Mouse (Mus musculus) forebrain, embryonic 16.5 days (tissue): ENCODE data around the gene Rhpn2. TPM values are rescaled to one million over a fixed set of nuclear protein-coding genes. Genes with fewer than 3 reads are reported as not detected.

ENCODE experiments used
- ATAC-seq: fragments of 200-750 bp; cut with Nextera tagmentation; 2 replicates; pipeline ENCODE4 v1.8.0; 2017; ENCODE audit warnings: mild to moderate bottlenecking, moderate library complexity
- H3K27ac ChIP-seq: fragments of 300-500 bp; sonication (generic); 2 replicates; pipeline ENCODE4 v1.5.1; 2014; ENCODE audit warnings: low read length, control low read depth
- H3K27me3 ChIP-seq: fragments of 300-500 bp; sonication (generic); replicated peaks from 2 replicates; pipeline ENCODE4 v1.6.1; 2014; ENCODE audit warnings: low read length; ENCODE audit not compliant: control insufficient read depth, insufficient read depth
- H3K36me3 ChIP-seq: fragments of 300-500 bp; sonication (generic); 2 replicates; pipeline ENCODE4 v1.6.1; 2014; ENCODE audit not compliant: control insufficient read depth, insufficient read depth
- H3K4me1 ChIP-seq: fragments of 300-500 bp; sonication (generic); replicated peaks from 2 replicates; pipeline ENCODE4 v1.6.1; 2014; ENCODE audit warnings: low read length; ENCODE audit not compliant: control insufficient read depth, insufficient read depth
- H3K4me2 ChIP-seq: fragments of 300-500 bp; sonication (generic); 2 replicates; pipeline ENCODE4 v1.6.1; 2014; ENCODE audit warnings: mild to moderate bottlenecking, low read length, control low read depth
- H3K4me3 ChIP-seq: fragments of 300-500 bp; sonication (generic); replicated peaks from 2 replicates; pipeline ENCODE4 v1.5.1; 2014; ENCODE audit warnings: mild to moderate bottlenecking, low read length, control low read depth
- H3K9ac ChIP-seq: fragments of 300-500 bp; sonication (generic); replicated peaks from 2 replicates; pipeline ENCODE4 v1.6.1; 2014; ENCODE audit warnings: low read depth, low read length, control low read depth
- H3K9me3 ChIP-seq: fragments of 300-500 bp; sonication (generic); 2 replicates; pipeline ENCODE4 v1.6.1; 2016; ENCODE audit warnings: low read length; ENCODE audit not compliant: control insufficient read depth
- WGBS: fragments of 180-500 bp; shearing (Covaris S2); extraction: QIAGEN DNeasy Blood & Tissue Kit; methylation state at CpG from one replicate; pipeline ENCODE4 v1.1.7; 2014; 5-methylcytosine and 5-hydroxymethylcytosine counted together
- polyA plus RNA-seq: library from polyadenylated mRNA; unstranded; fragments of >200 nt; fragmentation: Nextera tagmentation; extraction: Ambion mirVana; gene quantifications from 2 replicates; pipeline ENCODE4 v1.2.1, GENCODE M21; 2015

The Rhpn2 gene
- polyA plus RNA-seq, 1 experiment from 2014 or later: 1.4 TPM

DNA sequence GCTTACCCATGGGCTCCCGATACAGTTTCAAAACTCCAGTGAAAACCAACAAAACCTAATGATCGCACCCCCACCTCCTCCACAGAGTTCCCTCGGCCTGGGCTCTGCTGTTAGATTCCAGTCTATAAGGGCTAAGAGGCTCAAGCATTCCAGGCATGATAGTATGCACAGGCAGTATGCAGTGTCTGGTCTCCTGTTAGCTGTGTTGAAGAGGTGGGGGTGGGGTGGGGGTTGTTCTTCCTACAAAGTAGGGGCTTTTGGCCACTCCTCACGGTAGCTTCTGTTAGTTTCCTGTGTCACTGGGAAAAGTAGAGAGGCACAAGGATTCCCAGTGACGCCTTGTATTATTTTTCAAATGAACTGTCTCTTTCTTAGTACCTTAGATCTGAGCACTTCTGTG, 28.3 kb downstream of the Rhpn2 start:
- H3K9me3 ChIP-seq: no peaks in the 10 kb centered on the region
- H3K4me2 ChIP-seq: no peak overlapping the region
- H3K36me3 ChIP-seq: no peaks in the 10 kb centered on the region
- 77% methylated on average over 5 of the region's 5 CpGs for WGBS
- H3K27me3 ChIP-seq: no peaks in the 10 kb centered on the region
- H3K27ac ChIP-seq: no peak overlapping the region
- ATAC-seq: no peak
- H3K4me3 ChIP-seq: no peak overlapping the region
- no peak overlapping the region for H3K9ac ChIP-seq
- H3K4me1 ChIP-seq: no peaks in the 10 kb centered on the region

DNA sequence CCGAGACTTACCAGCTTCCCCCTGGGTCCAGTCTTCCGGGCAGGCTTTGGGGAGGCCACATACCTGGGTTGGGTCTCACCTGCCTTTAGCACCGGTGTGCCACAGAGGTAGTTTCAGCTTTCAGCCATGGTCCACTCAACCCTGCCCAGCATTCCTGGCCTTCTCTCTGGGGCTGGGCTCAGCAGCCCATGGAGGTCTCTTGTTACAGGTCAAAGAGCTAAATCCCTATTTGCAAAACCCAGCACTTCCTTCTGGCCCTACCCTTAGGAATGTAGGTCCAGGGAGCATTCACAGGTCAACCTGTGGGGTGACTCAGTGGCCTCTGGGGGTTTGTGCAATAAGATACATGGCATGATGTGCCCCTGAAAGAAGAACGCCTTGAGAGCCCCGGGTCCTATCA, 28.9 kb downstream of the Rhpn2 start:
- H3K4me2 ChIP-seq: no peak overlapping the region
- H3K27ac ChIP-seq: no peak overlapping the region
- H3K4me3 ChIP-seq: no peak overlapping the region
- no peak for ATAC-seq
- no peaks in the 10 kb centered on the region for H3K4me1 ChIP-seq
- H3K27me3 ChIP-seq: no peaks in the 10 kb centered on the region
- no peaks in the 10 kb centered on the region for H3K9me3 ChIP-seq
- WGBS: 80% methylated on average over 5 of the region's 5 CpGs
- no peaks in the 10 kb centered on the region for H3K36me3 ChIP-seq
- H3K9ac ChIP-seq: no peak overlapping the region

DNA sequence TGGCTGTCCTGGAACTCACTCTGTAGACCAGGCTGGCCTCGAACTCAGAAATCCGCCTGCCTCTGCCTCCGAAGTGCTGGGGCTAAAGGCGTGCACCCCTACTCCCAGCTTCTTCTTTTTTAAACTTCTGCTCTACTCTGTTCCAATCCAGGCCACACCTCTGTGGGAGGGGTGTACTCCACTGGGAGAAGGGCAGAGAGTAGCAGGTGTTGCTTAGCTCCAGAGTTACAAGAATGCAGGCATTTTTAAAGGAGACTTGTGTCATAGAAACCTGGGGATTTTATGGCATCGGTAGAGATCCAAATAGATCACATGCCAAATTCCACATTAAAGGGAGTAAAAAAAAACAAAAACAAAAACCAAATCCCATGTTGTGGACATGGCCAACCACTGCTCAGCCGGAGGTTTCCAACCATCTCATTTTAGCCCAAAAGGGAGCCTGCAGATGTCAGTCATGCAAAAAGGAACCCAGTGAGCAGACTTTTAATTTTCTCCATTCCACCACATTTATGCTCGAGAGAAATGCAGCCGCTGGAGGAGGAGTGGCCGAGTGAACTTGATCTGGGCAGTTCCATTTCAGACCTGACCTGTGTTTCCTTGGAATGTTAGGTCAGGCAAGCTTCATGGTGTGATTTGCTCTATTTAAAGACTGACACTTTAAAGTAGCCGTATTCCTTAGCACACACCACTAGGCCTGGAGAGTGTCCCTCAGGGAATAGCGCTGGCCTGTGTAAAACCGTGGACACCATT, 31.4 kb downstream of the Rhpn2 start:
- no peak for ATAC-seq
- no peaks in the 10 kb centered on the region for H3K27me3 ChIP-seq
- H3K4me3 ChIP-seq: no peak overlapping the region
- peaks cover 2% of the 10 kb centered on the region; the same call in 1 of the 2 replicates for H3K9me3 ChIP-seq
- H3K27ac ChIP-seq: no peak overlapping the region
- WGBS: 83% methylated on average over 12 of the region's 12 CpGs
- no peak overlapping the region for H3K9ac ChIP-seq
- H3K4me1 ChIP-seq: no peaks in the 10 kb centered on the region
- H3K4me2 ChIP-seq: no peak overlapping the region
- no peaks in the 10 kb centered on the region for H3K36me3 ChIP-seq

DNA sequence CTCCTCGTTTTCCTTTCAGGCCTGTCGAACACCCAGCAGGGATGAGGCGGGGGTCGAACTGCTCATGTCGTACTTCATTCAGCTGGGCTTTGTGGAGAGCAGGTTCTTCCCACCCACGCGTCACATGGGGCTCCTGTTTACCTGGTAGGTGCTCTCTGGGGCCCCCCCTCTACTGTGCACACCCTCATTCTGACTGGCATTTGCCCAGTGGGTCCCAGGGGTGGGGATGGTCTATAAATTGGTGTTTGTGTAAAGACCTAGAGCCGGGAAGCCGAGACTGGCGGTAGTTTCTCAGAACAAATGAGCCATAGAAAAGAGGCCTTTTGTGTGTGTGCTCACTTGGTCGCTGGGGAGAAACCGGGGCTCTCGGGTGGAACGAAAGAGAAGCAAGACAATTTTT, 37.1 kb downstream of the Rhpn2 start:
- ATAC-seq: no peak
- Histone ChIP-seq H3K4me1 (no peaks in the 10 kb centered on the region), H3K27me3 (no peaks in the 10 kb centered on the region), H3K9me3 (peaks cover 2% of the 10 kb centered on the region; the same call in 1 of the 2 replicates), H3K36me3 (no peaks in the 10 kb centered on the region), H3K4me2 (no peak overlapping the region), H3K9ac (no peak overlapping the region), H3K4me3 (no peak overlapping the region), H3K27ac (no peak overlapping the region)
- 11% methylated on average over 14 of the region's 14 CpGs for WGBS

DNA sequence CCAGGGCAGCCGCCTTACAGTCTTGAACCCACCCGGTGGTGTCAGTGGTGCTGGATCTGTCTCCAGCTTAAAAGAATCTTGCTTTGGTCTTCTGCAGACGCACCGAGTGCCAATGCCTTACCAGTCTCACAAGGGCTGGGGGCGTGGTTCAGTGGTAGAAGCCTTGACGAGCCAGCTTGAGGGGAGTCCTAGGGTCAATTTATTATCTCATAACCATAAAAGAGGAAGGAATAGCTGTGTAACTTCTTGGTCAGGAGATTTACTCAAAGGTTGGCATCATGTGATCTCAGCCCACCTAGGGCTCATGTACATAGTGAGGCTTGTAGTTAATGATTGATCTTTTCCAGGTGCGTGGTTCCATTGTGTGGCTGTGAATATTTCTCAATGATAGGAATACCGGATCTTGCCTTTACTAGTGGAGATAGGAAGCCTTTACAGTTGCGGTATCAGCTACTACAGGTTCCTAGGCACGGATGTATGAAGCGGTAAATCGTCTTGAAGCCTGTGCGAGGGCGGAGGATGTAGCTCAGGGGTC, 38.6 kb downstream of the Rhpn2 start:
- WGBS: 94% methylated on average over 14 of the region's 14 CpGs
- Histone ChIP-seq H3K27me3 (no peaks in the 10 kb centered on the region), H3K4me3 (no peak overlapping the region), H3K4me2 (no peak overlapping the region), H3K36me3 (no peaks in the 10 kb centered on the region), H3K9ac (no peak overlapping the region), H3K9me3 (peaks cover 2% of the 10 kb centered on the region; the same call in 1 of the 2 replicates), H3K27ac (no peak overlapping the region), H3K4me1 (0 out of 2 replicates have a peak, but pooled peaks cover 2% of the 10 kb centered on the region)
- ATAC-seq: no peak

DNA sequence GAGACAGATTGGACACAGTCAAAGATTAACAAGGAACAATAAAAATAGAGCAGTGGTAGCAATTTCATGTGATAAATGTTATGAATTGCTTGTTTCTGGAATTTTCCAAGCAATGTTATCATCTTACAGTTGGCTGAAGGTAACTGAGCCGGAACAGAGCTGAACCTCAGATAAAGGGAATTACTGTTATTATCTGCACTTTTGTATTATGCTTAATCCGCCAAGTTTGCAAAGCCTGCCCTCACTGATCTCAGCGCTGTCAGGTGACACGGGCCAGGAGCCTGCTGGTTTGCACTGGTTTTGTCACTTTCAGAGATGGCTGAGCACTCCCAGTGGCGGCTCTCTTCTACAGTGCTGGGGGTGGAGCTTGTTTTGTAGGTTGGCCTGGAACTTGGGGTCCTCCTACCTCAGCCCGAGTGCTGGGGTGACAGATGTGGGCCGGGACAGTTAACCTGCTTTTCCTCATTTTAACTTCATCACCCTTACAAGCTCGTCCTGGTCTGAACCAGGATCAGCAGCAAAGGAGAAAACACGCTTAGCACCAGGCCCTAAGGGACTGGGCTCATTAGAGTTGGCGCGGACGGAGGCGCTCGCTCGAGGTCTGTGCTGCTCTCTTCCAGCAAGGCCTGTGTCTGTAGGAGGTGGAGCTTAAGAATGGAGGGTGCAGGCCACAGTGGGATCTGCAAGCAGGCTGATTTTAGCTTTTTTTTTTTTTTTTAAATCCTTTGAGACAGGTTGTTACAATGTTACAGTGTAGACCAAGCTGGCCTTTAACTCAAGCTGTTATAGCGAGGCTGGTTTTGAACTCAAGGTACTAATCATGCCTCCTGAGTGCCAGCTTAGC, 39.4 kb downstream of the Rhpn2 start:
- Histone ChIP-seq H3K4me3 (no peak overlapping the region), H3K9me3 (peaks cover 2% of the 10 kb centered on the region; the same call in 1 of the 2 replicates), H3K4me1 (0 out of 2 replicates have a peak, but pooled peaks cover 2% of the 10 kb centered on the region), H3K9ac (no peak overlapping the region), H3K4me2 (no peak overlapping the region), H3K36me3 (no peaks in the 10 kb centered on the region), H3K27ac (no peak overlapping the region), H3K27me3 (no peaks in the 10 kb centered on the region)
- 65% methylated on average over 16 of the region's 16 CpGs for WGBS
- no peak for ATAC-seq

DNA sequence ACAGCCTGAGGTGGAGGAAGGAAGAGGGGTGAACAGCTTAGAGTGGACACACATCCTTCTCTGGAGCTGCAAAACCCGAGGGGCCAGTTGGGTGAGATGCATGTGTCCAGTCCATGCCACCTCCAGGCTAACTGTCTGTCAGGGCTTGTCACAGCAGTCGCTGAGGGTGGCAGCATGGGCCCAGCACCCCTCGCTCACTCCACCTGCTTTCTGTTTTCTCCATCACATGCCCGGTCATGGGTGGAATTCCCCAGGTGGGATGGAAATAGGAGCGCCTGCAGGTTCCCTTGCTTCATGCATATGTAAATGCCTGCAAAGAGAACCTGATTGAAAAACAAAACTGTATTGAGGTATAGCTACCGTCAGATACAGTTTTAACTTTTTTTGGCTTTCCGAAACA, 40.3 kb downstream of the Rhpn2 start:
- Histone ChIP-seq H3K4me2 (no peak overlapping the region), H3K27me3 (no peaks in the 10 kb centered on the region), H3K9me3 (no peaks in the 10 kb centered on the region; the same call in 1 of the 2 replicates), H3K4me1 (0 out of 2 replicates have a peak, but pooled peaks cover 2% of the 10 kb centered on the region), H3K36me3 (no peaks in the 10 kb centered on the region), H3K4me3 (no peak overlapping the region), H3K27ac (no peak overlapping the region), H3K9ac (no peak overlapping the region)
- no peak for ATAC-seq
- 89% methylated on average over 7 of the region's 7 CpGs for WGBS

DNA sequence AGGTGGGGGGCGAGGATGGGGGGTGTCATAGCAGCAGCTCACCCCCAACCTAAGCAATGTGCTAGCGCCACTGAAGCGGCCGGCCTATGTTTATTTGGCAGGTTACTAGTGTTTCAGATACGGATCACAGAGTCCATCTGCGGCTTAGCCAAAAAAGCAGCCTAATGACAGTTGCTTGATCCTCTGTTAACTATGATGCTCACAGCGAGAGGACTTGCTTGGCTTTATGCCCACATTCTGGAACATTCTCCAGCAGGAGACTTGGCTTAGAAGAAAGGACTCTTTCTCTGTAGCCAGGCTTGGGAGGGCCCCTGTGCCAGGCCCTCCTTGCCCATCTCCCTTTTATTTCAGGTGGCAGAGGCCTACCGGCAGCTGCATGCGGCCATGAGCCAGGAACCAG, 42.7 kb downstream of the Rhpn2 start:
- no peak overlapping the region for H3K4me2 ChIP-seq
- 61% methylated on average over 9 of the region's 9 CpGs for WGBS
- H3K9ac ChIP-seq: no peak overlapping the region
- H3K27ac ChIP-seq: no peak overlapping the region
- H3K36me3 ChIP-seq: no peaks in the 10 kb centered on the region
- ATAC-seq: no peak
- H3K9me3 ChIP-seq: no peaks in the 10 kb centered on the region
- H3K4me1 ChIP-seq: 0 out of 2 replicates have a peak, but pooled peaks cover 2% of the 10 kb centered on the region
- H3K4me3 ChIP-seq: no peak overlapping the region
- no peaks in the 10 kb centered on the region for H3K27me3 ChIP-seq

DNA sequence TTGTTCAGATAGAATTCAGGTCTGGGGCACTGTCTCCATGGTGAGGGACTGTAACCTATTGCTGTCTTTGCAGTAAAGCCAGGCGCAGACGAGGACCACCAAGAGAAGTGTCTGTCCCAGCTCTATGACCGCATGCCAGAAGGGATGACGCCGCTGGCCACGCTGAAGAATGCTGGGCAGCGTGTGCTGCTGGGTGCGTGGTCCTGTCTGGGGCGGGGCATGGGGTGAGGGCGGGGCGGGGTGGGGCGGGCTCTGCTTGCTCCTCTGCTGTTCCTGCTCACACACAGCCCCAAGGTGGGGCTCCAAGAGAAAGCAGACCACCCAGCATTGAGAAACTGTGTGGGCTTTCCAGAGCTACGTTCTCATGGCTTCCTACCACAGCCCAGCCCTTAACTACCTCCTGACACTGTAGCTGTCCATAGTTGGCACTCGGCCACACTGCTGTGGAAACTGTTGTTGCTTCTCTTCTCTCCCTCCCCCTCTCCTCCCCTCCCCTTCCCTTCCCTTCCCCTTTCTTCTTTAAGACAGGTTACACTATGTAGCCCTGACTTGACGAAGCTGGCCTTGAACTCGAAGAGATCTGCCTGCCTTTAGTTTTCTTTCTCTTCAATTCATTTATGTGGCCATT, 45.6 kb downstream of the Rhpn2 start:
- ATAC-seq: no peak

More for the DNA sequence above, 45.6 kb downstream of the Rhpn2 start:
- WGBS: 47% methylated on average over 16 of the region's 16 CpGs
- no peaks in the 10 kb centered on the region for H3K36me3 ChIP-seq
- H3K4me3 ChIP-seq: no peak overlapping the region
- H3K27ac ChIP-seq: no peak overlapping the region
- H3K9ac ChIP-seq: no peak overlapping the region
- 0 out of 2 replicates have a peak, but pooled peaks cover 2% of the 10 kb centered on the region for H3K4me1 ChIP-seq
- H3K9me3 ChIP-seq: no peaks in the 10 kb centered on the region
- no peaks in the 10 kb centered on the region for H3K27me3 ChIP-seq
- H3K4me2 ChIP-seq: no peak overlapping the region
